Mouse (Mus musculus) frontal cortex, adult 2 months (tissue): ENCODE data around the gene Renbp. TPM values are rescaled to one million over a fixed set of nuclear protein-coding genes. Genes with fewer than 3 reads are reported as not detected.

ENCODE experiments used
- polyA plus RNA-seq: library from polyadenylated mRNA; depleted of rRNA; stranded (reverse); fragments of >200 nt; gene quantifications from 2 replicates; pipeline ENCODE4 v1.2.3, GENCODE M21; 2012; rRNA removed

Renbp gene
- polyA plus RNA-seq, 1 experiment, result 9.2 TPM

Other genes with a start within 250 kb of the Renbp start
- 77.3 and 81.6 TPM in 2 replicates for gene Bcap31, start 214.7 kb downstream of the Renbp start, polyA plus RNA-seq
- gene Abcd1, start 214.3 kb downstream of the Renbp start, polyA plus RNA-seq, result 15.8 and 17.6 TPM in 2 replicates
- 11.4 and 12.2 TPM in 2 replicates for gene Plxnb3, start 173.8 kb downstream of the Renbp start, polyA plus RNA-seq
- gene Srpk3, start 156.4 kb downstream of the Renbp start, polyA plus RNA-seq, result 19.1 and 20.2 TPM in 2 replicates
- gene Idh3g, start 144.0 kb downstream of the Renbp start, polyA plus RNA-seq, result 545 and 567 TPM in 2 replicates
- 142 and 161 TPM in 2 replicates for gene Ssr4, start 143.8 kb downstream of the Renbp start, polyA plus RNA-seq
- 89.4 and 92.9 TPM in 2 replicates for gene Pdzd4, start 105.9 kb downstream of the Renbp start, polyA plus RNA-seq
- gene Avpr2, start 38.7 kb downstream of the Renbp start, polyA plus RNA-seq, result not detected in 2 replicates
- 88.7 and 113 TPM in 2 replicates for gene L1cam, start 34.7 kb downstream of the Renbp start, polyA plus RNA-seq
- gene Arhgap4, start 9.0 kb downstream of the Renbp start, polyA plus RNA-seq, result 6.4 and 7.3 TPM in 2 replicates
- gene Naa10, start 8.9 kb downstream of the Renbp start, polyA plus RNA-seq, result 77.6 and 80.3 TPM in 2 replicates
- 41.1 and 44.0 TPM in 2 replicates for gene Hcfc1, start 35.5 kb upstream of the Renbp start, polyA plus RNA-seq
- gene Irak1, start 93.1 kb upstream of the Renbp start, polyA plus RNA-seq, result 91.0 and 101 TPM in 2 replicates
- 0.25 and 0.32 TPM in 2 replicates for gene Opn1mw, start 196.6 kb upstream of the Renbp start, polyA plus RNA-seq
- gene Mecp2, start 204.5 kb upstream of the Renbp start, polyA plus RNA-seq, result 29.7 and 30.6 TPM in 2 replicates
- not detected in 2 replicates for gene Tex28, start 237.0 kb upstream of the Renbp start, polyA plus RNA-seq
- gene Tktl1, start 246.4 kb upstream of the Renbp start, polyA plus RNA-seq, result 0.04 TPM in 2 replicates